Mouse (Mus musculus): ENCODE data around the gene Icmt.
A peak's percentile ranks its signal among the peaks of the same experiment; 100 is the strongest.

The Icmt gene

GRCm38 (mm10) chr4:152300375-152300774, 3.3 kb downstream of the Icmt start:
- no peak for DNase-seq (ENCODE audit: low read depth, low spot score)

DNA sequence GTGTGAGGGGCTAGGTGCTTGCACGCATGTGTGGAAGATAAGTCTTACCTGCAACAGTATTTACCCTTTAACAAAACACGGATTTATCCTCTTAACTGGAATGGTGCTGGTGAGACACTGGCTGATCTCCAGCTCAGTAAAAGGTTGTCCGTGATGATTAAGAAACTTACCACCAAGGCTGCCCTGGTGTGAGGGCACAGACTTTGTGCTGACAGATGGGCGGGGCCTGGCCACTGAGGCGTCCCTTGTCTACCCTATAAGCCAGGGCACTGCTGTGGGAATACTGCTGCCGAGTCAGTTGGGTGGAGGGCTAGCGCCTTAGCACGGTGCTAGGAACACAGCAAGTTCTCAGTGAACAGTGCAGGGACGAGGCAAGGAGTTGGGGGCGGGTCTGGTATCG, 5.0 kb downstream of the Icmt start:
- DNase-seq (ENCODE audit: low read depth, low spot score) = no peak

- no peak for DNase-seq (ENCODE audit: low read depth, low spot score)
Measured at GRCm38 (mm10) chr4:152303172-152303571, 6.1 kb downstream of the Icmt start.

DNA sequence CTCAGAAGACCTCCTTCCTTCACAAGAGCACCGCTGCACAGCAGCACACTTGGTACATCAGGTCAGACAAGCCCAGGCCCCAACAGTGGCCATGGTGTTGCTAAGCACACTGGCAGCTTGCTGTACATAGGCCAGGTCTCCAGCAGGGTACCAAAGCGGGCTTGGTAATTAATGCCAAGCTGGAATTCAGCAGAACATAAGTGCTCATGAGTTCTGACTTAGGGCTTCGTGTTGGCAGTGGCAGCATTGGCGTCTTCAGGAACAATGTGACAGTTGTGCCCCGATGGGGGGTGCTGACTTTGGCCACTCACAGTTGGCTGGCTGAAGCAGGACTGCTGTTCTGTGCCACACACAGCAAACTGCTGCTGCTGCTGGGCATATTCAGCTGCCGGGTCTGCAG, 7.7 kb downstream of the Icmt start:
- DNase-seq (ENCODE audit: low read depth, low spot score) = no peak

GRCm38 (mm10) chr4:152305991-152306390, 9.0 kb downstream of the Icmt start:
- DNase-seq (ENCODE audit: low read depth, low spot score) = no peak

GRCm38 (mm10) chr4:152307542-152307941, 10.5 kb downstream of the Icmt start:
- DNase-seq (ENCODE audit: low read depth, low spot score) = no peak

GRCm38 (mm10) chr4:152312186-152312585, 15.2 kb downstream of the Icmt start:
- no peak for DNase-seq (ENCODE audit: low read depth, low spot score)

- DNase-seq (ENCODE audit: low read depth, low spot score) = no peak
Measured at GRCm38 (mm10) chr4:152313211-152313632, 16.2 kb downstream of the Icmt start.

GRCm38 (mm10) chr4:152313934-152314333, 16.9 kb downstream of the Icmt start:
- no peak for DNase-seq (ENCODE audit: low read depth, low spot score)

DNA sequence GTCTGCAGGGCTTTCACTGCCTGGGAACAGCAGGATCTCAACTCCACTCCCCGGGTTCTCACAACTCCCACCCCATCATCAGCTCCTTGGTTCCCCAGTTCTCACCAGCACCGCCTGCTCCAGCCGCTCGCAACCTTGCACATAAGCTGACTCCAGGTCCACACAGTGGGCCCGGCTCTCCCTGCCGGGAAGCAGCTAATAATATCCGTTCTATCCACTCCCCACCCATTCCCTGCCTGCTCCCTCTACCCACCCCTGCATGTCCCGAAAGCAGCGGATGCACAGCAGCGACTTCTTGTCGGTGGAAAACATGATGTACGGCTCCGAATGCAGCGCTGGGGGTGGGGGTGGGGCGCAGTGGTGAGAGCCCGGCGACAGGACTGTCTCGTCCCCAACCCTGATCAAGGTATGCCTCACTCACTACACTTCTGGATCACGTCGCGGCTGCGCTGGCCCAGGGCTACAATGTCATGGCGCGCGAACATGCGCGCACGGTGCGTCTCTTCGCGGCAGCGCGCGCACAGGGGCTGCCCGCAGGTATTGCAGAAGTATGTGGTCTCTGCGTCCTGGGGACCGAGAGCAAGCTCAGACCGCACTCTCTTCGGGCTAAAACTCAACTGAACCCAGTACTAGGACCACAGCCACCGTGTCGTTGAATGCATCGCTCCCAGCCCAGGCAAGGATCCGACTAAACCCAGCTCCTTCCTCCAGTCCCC, 18.6 kb downstream of the Icmt start:
- no peak for DNase-seq (ENCODE audit: low read depth, low spot score)

- no peak for DNase-seq (ENCODE audit: low read depth, low spot score)
Measured at GRCm38 (mm10) chr4:152317631-152318033, 20.6 kb downstream of the Icmt start.

GRCm38 (mm10) chr4:152318517-152319234, 21.6 kb downstream of the Icmt start, which contains the start of gene Rnf207:
Rnf207 (minus strand) TSS chr4:152318993.
- no peak for DNase-seq (ENCODE audit: low read depth, low spot score)

- no peak for DNase-seq (ENCODE audit: low read depth, low spot score)
Measured at GRCm38 (mm10) chr4:152321464-152321863, 24.4 kb downstream of the Icmt start.

- DNase-seq (ENCODE audit: low read depth, low spot score) = no peak
Measured at GRCm38 (mm10) chr4:152324641-152325562, 27.9 kb downstream of the Icmt start.

DNA sequence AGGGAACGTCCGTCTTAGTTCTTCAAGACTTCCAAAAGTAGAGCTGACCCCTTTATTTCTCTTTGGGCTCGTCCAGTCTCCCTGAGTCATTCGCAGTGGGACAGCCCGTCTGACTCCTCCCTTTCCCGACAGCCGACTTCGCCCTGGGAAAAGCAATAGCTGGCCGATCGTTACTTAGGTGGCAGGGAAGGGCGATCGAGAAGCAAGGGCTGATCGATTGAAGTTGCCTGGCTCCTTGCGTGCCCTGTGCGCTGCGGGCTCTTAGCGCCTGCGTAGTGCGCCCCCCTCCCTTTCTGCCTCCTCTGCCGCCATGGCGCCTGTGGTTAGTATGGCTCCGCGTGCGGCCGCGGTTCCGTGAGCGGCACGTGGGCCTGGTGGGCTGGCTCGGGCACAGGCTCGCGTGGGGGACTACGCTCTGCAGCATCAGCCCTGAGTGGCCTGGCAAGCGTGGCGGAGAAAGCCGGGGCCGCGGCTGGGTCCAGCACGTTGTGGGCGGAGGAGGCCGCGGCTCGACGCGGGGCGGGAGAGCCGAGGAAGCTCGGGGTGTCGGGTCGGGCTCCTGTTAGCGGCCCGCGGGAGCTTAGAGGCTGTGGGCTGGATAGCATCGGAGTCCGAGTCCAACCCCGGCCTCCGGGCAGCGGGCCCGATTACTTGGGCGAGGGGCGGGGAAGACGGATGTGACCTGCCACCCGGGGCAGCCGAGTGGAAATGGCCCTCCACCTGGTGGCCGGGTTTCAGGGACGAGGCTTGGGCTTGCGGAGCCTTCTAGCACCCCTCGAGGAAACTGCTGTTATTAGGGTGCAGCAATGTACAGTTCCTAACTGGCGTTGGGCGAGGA, 28.8 kb downstream of the Icmt start, which contains the start of gene Rpl22:
Gene Rpl22 (plus strand): TSS at position 169 of the 838 bp plus-strand sequence.
- DNase-seq (ENCODE audit: low read depth, low spot score) = peak; percentile 94

GRCm38 (mm10) chr4:152326543-152326942, 29.5 kb downstream of the Icmt start:
- DNase-seq (ENCODE audit: low read depth, low spot score) = no peak

DNA sequence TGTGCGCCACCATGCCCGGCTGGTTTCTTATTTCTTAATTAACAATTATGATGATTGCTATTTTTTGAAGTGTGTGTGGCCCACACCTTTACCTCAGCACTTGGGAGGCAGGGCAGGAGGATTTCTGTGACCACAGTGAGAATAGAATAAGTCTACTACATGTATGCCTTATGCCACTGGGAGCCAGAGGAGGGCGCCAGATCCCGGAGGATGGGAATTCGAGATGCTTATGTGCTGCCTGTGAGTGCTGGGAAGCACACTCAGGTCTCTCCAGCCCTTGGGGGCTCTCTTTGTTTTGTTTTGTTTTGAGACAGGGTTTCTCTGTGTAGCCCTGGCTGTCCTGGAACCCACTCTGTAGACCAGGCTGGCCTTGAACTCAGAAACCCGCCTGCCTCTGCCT, 31.7 kb downstream of the Icmt start:
- no peak for DNase-seq (ENCODE audit: low read depth, low spot score)

DNA sequence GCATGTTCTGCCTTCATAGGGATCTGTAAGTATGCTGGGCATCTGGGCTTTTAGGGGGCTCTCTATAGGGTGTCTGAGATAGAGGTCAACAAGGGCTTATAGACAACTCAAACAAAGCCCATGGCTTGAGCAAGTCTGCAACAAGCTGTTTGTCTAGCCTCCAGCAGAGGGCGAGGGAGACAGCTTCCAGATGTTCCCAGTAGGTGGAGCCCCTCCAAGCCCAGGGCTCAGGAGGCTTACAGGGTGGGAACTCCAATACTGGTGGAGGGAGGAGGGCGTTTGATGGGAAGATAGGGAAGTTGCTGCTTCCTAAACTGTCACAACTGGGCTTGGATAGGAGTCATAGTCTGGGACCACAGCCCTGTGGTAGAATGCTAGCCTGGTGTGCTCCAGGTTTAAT, 35.9 kb downstream of the Icmt start:
- DNase-seq (ENCODE audit: low read depth, low spot score) = peak; percentile 61

GRCm38 (mm10) chr4:152333587-152333986, 36.6 kb downstream of the Icmt start:
- no peak for DNase-seq (ENCODE audit: low read depth, low spot score)

DNA sequence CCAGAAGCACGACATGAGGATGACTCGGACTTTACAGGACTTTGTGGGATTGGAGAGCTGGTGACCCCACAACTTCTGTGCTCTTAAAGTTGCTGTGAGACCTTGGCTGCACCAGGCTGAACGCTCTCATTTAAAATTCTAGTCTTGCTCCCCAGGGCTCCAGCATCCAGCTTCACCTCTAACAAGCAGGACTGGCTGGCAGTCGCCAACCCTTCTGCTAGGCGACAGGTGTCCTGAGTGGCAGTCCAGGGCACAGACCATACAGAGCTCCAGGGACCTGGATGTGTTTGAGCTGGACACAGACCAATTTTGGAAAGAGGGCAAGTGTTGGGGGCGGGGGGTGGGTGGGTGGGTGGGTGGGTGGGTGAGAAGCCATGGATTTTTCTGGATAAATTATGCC, 40.7 kb downstream of the Icmt start:
- DNase-seq (ENCODE audit: low read depth, low spot score) = no peak

All from retina, adult 2 months (tissue).